Mouse (Mus musculus) forebrain, embryonic 15.5 days (tissue): Measurements from ENCODE around the gene Mga. TPM values are rescaled to one million over a fixed set of nuclear protein-coding genes. Genes with fewer than 3 reads are reported as not detected.

Source experiments
- ATAC-seq: fragments of 200-750 bp; cut with Nextera tagmentation; replicated peaks from 2 replicates; pipeline ENCODE4 v1.8.0; 2017; ENCODE audit warnings: mild to moderate bottlenecking, moderate TSS enrichment, moderate library complexity
- H3K27ac ChIP-seq: fragments of 300-500 bp; sonication (generic); replicated peaks from 2 replicates; pipeline ENCODE4 v1.5.1; 2015; ENCODE audit warnings: mild to moderate bottlenecking, inconsistent platforms
- H3K27me3 ChIP-seq: fragments of 300-500 bp; sonication (generic); 2 replicates; pipeline ENCODE4 v1.6.1; 2015; ENCODE audit warnings: inconsistent platforms
- H3K36me3 ChIP-seq: fragments of 300-500 bp; sonication (generic); 2 replicates; pipeline ENCODE4 v1.6.1; 2015; ENCODE audit warnings: mild to moderate bottlenecking, inconsistent platforms
- H3K4me1 ChIP-seq: fragments of 300-500 bp; sonication (generic); 2 replicates; pipeline ENCODE4 v1.6.1; 2015; ENCODE audit warnings: inconsistent platforms
- H3K4me2 ChIP-seq: fragments of 300-500 bp; sonication (generic); replicated peaks from 2 replicates; pipeline ENCODE4 v1.6.1; 2015; ENCODE audit warnings: mild to moderate bottlenecking, inconsistent platforms
- H3K4me3 ChIP-seq: fragments of 300-500 bp; sonication (generic); 2 replicates; pipeline ENCODE4 v1.5.1; 2015; ENCODE audit warnings: mild to moderate bottlenecking, inconsistent platforms
- H3K9ac ChIP-seq: fragments of 300-500 bp; sonication (generic); replicated peaks from 2 replicates; pipeline ENCODE4 v1.6.1; 2015; ENCODE audit warnings: mild to moderate bottlenecking, inconsistent platforms
- H3K9me3 ChIP-seq: fragments of 300-500 bp; sonication (generic); 2 replicates; pipeline ENCODE4 v1.6.1; 2016; ENCODE audit warnings: inconsistent platforms
- WGBS: fragments of 180-500 bp; shearing (Covaris S2); methylation state at CpG from one replicate; pipeline ENCODE4 v1.1.7; 2015; ENCODE audit warnings: mixed read lengths; 5-methylcytosine and 5-hydroxymethylcytosine counted together
- polyA plus RNA-seq: library from polyadenylated mRNA; unstranded; fragments of >200 nt; fragmentation: Nextera tagmentation; extraction: Ambion mirVana; gene quantifications from 2 replicates; pipeline ENCODE4 v1.2.1, GENCODE M21; 2015

Gene Mga
- polyA plus RNA-seq, 1 experiment from 2014 or later, result 28.0 TPM

- no peaks in the 10 kb centered on the region for H3K9me3 ChIP-seq
- no peak overlapping the region for H3K4me3 ChIP-seq
- 88% methylated on average over 2 of the region's 2 CpGs for WGBS
These were observed 95.3 kb downstream of the Mga start for GRCm38 (mm10) chr2:119992349-119992748.

GRCm38 (mm10) chr2:119993515-119993914 lies 96.5 kb downstream of the Mga start:
- no peaks in the 10 kb centered on the region for H3K27me3 ChIP-seq
- no peak overlapping the region for H3K4me2 ChIP-seq
- 44% methylated on average over 2 of the region's 2 CpGs for WGBS
- H3K4me3 ChIP-seq, result no peak overlapping the region
- H3K9ac ChIP-seq, result no peak overlapping the region
- H3K4me1 ChIP-seq, result no peaks in the 10 kb centered on the region
- peaks cover under 1% of the 10 kb centered on the region; the same call in 1 of the 2 replicates for H3K36me3 ChIP-seq
- no peak for ATAC-seq
- H3K9me3 ChIP-seq, result no peaks in the 10 kb centered on the region
- H3K27ac ChIP-seq, result no peak overlapping the region

More at GRCm38 (mm10) chr2:119992349-119992748, 95.3 kb downstream of the Mga start:
- Histone ChIP-seq H3K27ac (no peak overlapping the region), H3K9ac (no peak overlapping the region), H3K27me3 (no peaks in the 10 kb centered on the region), H3K4me1 (no peaks in the 10 kb centered on the region), H3K36me3 (no peaks in the 10 kb centered on the region), H3K4me2 (no peak overlapping the region)
- ATAC-seq, result no peak

- Histone ChIP-seq H3K27ac (no peak overlapping the region), H3K27me3 (no peaks in the 10 kb centered on the region), H3K4me2 (no peak overlapping the region), H3K9ac (no peak overlapping the region), H3K4me3 (no peak overlapping the region), H3K4me1 (no peaks in the 10 kb centered on the region), H3K9me3 (no peaks in the 10 kb centered on the region), H3K36me3 (peaks cover 5% of the 10 kb centered on the region; the same call in 1 of the 2 replicates)
- 93% methylated on average over 6 of the region's 6 CpGs for WGBS
- no peak for ATAC-seq
These were observed 97.8 kb downstream of the Mga start for GRCm38 (mm10) chr2:119994839-119995238.

- no peak for ATAC-seq
- peak overlapping the region; percentile 47; the same call in 1 of the 2 replicates for H3K27ac ChIP-seq
- no peaks in the 10 kb centered on the region for H3K27me3 ChIP-seq
- 82% methylated on average over 9 of the region's 9 CpGs for WGBS
- no peak overlapping the region for H3K4me2 ChIP-seq
- no peaks in the 10 kb centered on the region for H3K4me1 ChIP-seq
- no peaks in the 10 kb centered on the region for H3K9me3 ChIP-seq
- no peak overlapping the region for H3K9ac ChIP-seq
- no peak overlapping the region for H3K4me3 ChIP-seq
- H3K36me3 ChIP-seq, result peaks cover 5% of the 10 kb centered on the region; the same call in 1 of the 2 replicates
These were observed 98.6 kb downstream of the Mga start for GRCm38 (mm10) chr2:119995391-119996281.

GRCm38 (mm10) chr2:119997354-119997753 lies 100.3 kb downstream of the Mga start:
- Histone ChIP-seq H3K9ac (no peak overlapping the region), H3K9me3 (no peaks in the 10 kb centered on the region), H3K4me2 (no peak overlapping the region), H3K36me3 (peaks cover 5% of the 10 kb centered on the region; the same call in 1 of the 2 replicates), H3K27me3 (no peaks in the 10 kb centered on the region), H3K27ac (no peak overlapping the region), H3K4me3 (no peak overlapping the region), H3K4me1 (no peaks in the 10 kb centered on the region)
- ATAC-seq, result no peak
- WGBS, result 84% methylated on average over 4 of the region's 4 CpGs

- no peak overlapping the region for H3K9ac ChIP-seq
- no peak overlapping the region for H3K4me2 ChIP-seq
- WGBS, result 98% methylated on average over 2 of the region's 2 CpGs
- peaks cover 5% of the 10 kb centered on the region; the same call in 1 of the 2 replicates for H3K36me3 ChIP-seq
- ATAC-seq, result no peak
- H3K27ac ChIP-seq, result no peak overlapping the region
- H3K27me3 ChIP-seq, result no peaks in the 10 kb centered on the region
- no peak overlapping the region for H3K4me3 ChIP-seq
- H3K9me3 ChIP-seq, result no peaks in the 10 kb centered on the region
- no peaks in the 10 kb centered on the region for H3K4me1 ChIP-seq
These were observed 102.7 kb downstream of the Mga start for GRCm38 (mm10) chr2:119999731-120000130.

- no peak overlapping the region for H3K4me3 ChIP-seq
- no peak overlapping the region for H3K27ac ChIP-seq
- H3K27me3 ChIP-seq, result no peaks in the 10 kb centered on the region
- no peaks in the 10 kb centered on the region for H3K9me3 ChIP-seq
- no peak overlapping the region for H3K9ac ChIP-seq
- 82% methylated on average over 3 of the region's 3 CpGs for WGBS
- H3K36me3 ChIP-seq, result peaks cover 5% of the 10 kb centered on the region; the same call in 1 of the 2 replicates
- no peak for ATAC-seq
- no peak overlapping the region for H3K4me2 ChIP-seq
- H3K4me1 ChIP-seq, result no peaks in the 10 kb centered on the region
These were observed 104.0 kb downstream of the Mga start for GRCm38 (mm10) chr2:120000882-120001584.

- Histone ChIP-seq H3K4me3 (no peak overlapping the region), H3K9ac (no peak overlapping the region), H3K27ac (no peak overlapping the region), H3K9me3 (no peaks in the 10 kb centered on the region), H3K4me1 (no peaks in the 10 kb centered on the region), H3K4me2 (no peak overlapping the region), H3K36me3 (peaks cover 5% of the 10 kb centered on the region; the same call in 1 of the 2 replicates), H3K27me3 (no peaks in the 10 kb centered on the region)
- WGBS, result 76% methylated on average over 4 of the region's 4 CpGs
- no peak for ATAC-seq
These were observed 104.9 kb downstream of the Mga start for GRCm38 (mm10) chr2:120001956-120002355.

- Histone ChIP-seq H3K27ac (no peak overlapping the region), H3K4me2 (no peak overlapping the region), H3K27me3 (no peaks in the 10 kb centered on the region), H3K4me3 (no peak overlapping the region), H3K9ac (no peak overlapping the region), H3K4me1 (no peaks in the 10 kb centered on the region), H3K9me3 (no peaks in the 10 kb centered on the region), H3K36me3 (peaks cover under 1% of the 10 kb centered on the region; the same call in 1 of the 2 replicates)
- WGBS, result 80% methylated on average over 2 of the region's 2 CpGs
- no peak for ATAC-seq
These were observed 106.9 kb downstream of the Mga start for GRCm38 (mm10) chr2:120003970-120004369.

- Histone ChIP-seq H3K36me3 (no peaks in the 10 kb centered on the region), H3K4me2 (no peak overlapping the region), H3K27me3 (no peaks in the 10 kb centered on the region), H3K9ac (no peak overlapping the region), H3K27ac (no peak overlapping the region), H3K9me3 (no peaks in the 10 kb centered on the region), H3K4me1 (no peaks in the 10 kb centered on the region), H3K4me3 (no peak overlapping the region)
- WGBS, result 98% methylated on average over 7 of the region's 7 CpGs
- ATAC-seq, result no peak
These were observed 109.7 kb downstream of the Mga start for GRCm38 (mm10) chr2:120006696-120007095.

- ATAC-seq, result no peak
- Histone ChIP-seq H3K9me3 (no peaks in the 10 kb centered on the region), H3K36me3 (no peaks in the 10 kb centered on the region), H3K4me2 (no peak overlapping the region), H3K4me3 (no peak overlapping the region), H3K9ac (no peak overlapping the region), H3K27me3 (no peaks in the 10 kb centered on the region), H3K4me1 (no peaks in the 10 kb centered on the region), H3K27ac (no peak overlapping the region)
- 86% methylated on average over 4 of the region's 4 CpGs for WGBS
These were observed 110.7 kb downstream of the Mga start for GRCm38 (mm10) chr2:120007680-120008210.

- ATAC-seq, result no peak
- H3K4me3 ChIP-seq, result no peak overlapping the region
- no peak overlapping the region for H3K9ac ChIP-seq
- H3K36me3 ChIP-seq, result peaks cover 4% of the 10 kb centered on the region; the same call in 1 of the 2 replicates
- no peaks in the 10 kb centered on the region for H3K4me1 ChIP-seq
- H3K27ac ChIP-seq, result no peak overlapping the region
- no peak overlapping the region for H3K4me2 ChIP-seq
- H3K27me3 ChIP-seq, result no peaks in the 10 kb centered on the region
- 89% methylated on average over 4 of the region's 4 CpGs for WGBS
- no peaks in the 10 kb centered on the region for H3K9me3 ChIP-seq
These were observed 111.6 kb downstream of the Mga start for GRCm38 (mm10) chr2:120008672-120009071.
